Mouse (Mus musculus) left cerebral cortex, postnatal 25 days (tissue): ENCODE measurements at regions not wholly inside any gene's neighbourhood (a gene's known extent, or its start where the extent isn't known, plus 50 kb on each side); places are given as distances from the start of the nearest gene placed in this dataset.

ENCODE experiments used
- DNase-seq, 2 experiments: peaks; one replicate each; pipeline ENCODE4 v3.0.0; 2022; ENCODE audit warnings: low spot score in 2 of 2, mixed read lengths in 1 of 2
- intact Hi-C: fragments of 180-260 bp; cut with DNase I; formaldehyde crosslinking; loops from one replicate; pipeline ENCODE4 v1.15.1; 2025

- no peak for DNase-seq
- intact Hi-C loops: no loop called here
Observed at GRCm38 (mm10) chr4:26637859-26638258, 291.2 kb upstream of the Manea start.

- DNase-seq: no peak
- intact Hi-C loops: no loop called here
Observed at GRCm38 (mm10) chr4:26630553-26631206, 284.0 kb upstream of the Manea start.

GRCm38 (mm10) chr4:26629710-26630109, 283.0 kb upstream of the Manea start:
- no peak for DNase-seq
- intact Hi-C loops: no loop called here

GRCm38 (mm10) chr4:26627744-26628143, 281.1 kb upstream of the Manea start:
- DNase-seq: no peak
- intact Hi-C loops: no loop called here

- peak in 1 of 2 experiments; percentile 31 for DNase-seq
- intact Hi-C loops: no loop called here
Observed at GRCm38 (mm10) chr4:26589081-26589869, 242.6 kb upstream of the Manea start.

GRCm38 (mm10) chr4:26555690-26556089, 209.0 kb upstream of the Manea start:
- DNase-seq: no peak
- intact Hi-C loops: no loop called here

- DNase-seq: peak in 1 of 2 experiments; percentile 24
- intact Hi-C loops: loop anchor here (5.0 kb wide), 2 partner anchors 1342 to 1637 kb away; no protein-coding TSS in a partner anchor
Observed at GRCm38 (mm10) chr4:26543833-26544232, 197.1 kb upstream of the Manea start.

GRCm38 (mm10) chr4:26542511-26542910, 195.8 kb upstream of the Manea start:
- DNase-seq: no peak
- intact Hi-C loops: loop anchor here (5.0 kb wide), 2 partner anchors 1340 to 1635 kb away; no protein-coding TSS in a partner anchor

- DNase-seq: no peak
- intact Hi-C loops: no loop called here
Observed at GRCm38 (mm10) chr4:26508004-26508403, 161.3 kb upstream of the Manea start.

- DNase-seq: peak in 1 of 2 experiments; percentile 8
- intact Hi-C loops: loop anchor here (2.0 kb wide), 1 partner anchor 245 kb away; no protein-coding TSS in a partner anchor
Observed at GRCm38 (mm10) chr4:26494262-26494661, 147.6 kb upstream of the Manea start.

GRCm38 (mm10) chr4:26474913-26475312, 128.2 kb upstream of the Manea start:
- intact Hi-C loops: no loop called here
- DNase-seq: no peak

- intact Hi-C loops: no loop called here
- no peak for DNase-seq
Observed at GRCm38 (mm10) chr4:26441533-26441932, 94.8 kb upstream of the Manea start.

- intact Hi-C loops: no loop called here
- no peak for DNase-seq
Observed at GRCm38 (mm10) chr4:26422084-26422483, 75.4 kb upstream of the Manea start.

GRCm38 (mm10) chr4:26404266-26404665, 57.6 kb upstream of the Manea start:
- intact Hi-C loops: no loop called here
- DNase-seq: no peak

GRCm38 (mm10) chr4:26402213-26402612, 55.5 kb upstream of the Manea start:
- DNase-seq: no peak
- intact Hi-C loops: no loop called here
